Mouse (Mus musculus) kidney, embryonic 15.5 days (tissue): Measurements from ENCODE around the gene Zbtb2. TPM values are rescaled to one million over a fixed set of nuclear protein-coding genes. Genes with fewer than 3 reads are reported as not detected.

Experiments
- ATAC-seq: fragments of 200-750 bp; cut with Nextera tagmentation; replicated peaks from 2 replicates; pipeline ENCODE4 v1.8.0; 2017; ENCODE audit warnings: moderate TSS enrichment; ENCODE audit not compliant: low FRiP score
- H3K27ac ChIP-seq: fragments of 300-500 bp; sonication (generic); 2 replicates; pipeline ENCODE4 v1.5.1; 2015; ENCODE audit warnings: mild to moderate bottlenecking, inconsistent platforms
- H3K27me3 ChIP-seq: fragments of 300-500 bp; sonication (generic); 2 replicates; pipeline ENCODE4 v1.6.1; 2015; ENCODE audit warnings: inconsistent platforms
- H3K36me3 ChIP-seq: fragments of 300-500 bp; sonication (generic); 2 replicates; pipeline ENCODE4 v1.6.1; 2015; ENCODE audit warnings: inconsistent platforms
- H3K4me1 ChIP-seq: fragments of 300-500 bp; sonication (generic); 2 replicates; pipeline ENCODE4 v1.6.1; 2015; ENCODE audit warnings: inconsistent platforms
- H3K4me2 ChIP-seq: fragments of 300-500 bp; sonication (generic); 2 replicates; pipeline ENCODE4 v1.6.1; 2015; ENCODE audit warnings: moderate library complexity, mild to moderate bottlenecking, inconsistent platforms
- H3K4me3 ChIP-seq: fragments of 300-500 bp; sonication (generic); replicated peaks from 2 replicates; pipeline ENCODE4 v1.5.1; 2015; ENCODE audit warnings: mild to moderate bottlenecking, inconsistent platforms
- H3K9ac ChIP-seq: fragments of 300-500 bp; sonication (generic); 2 replicates; pipeline ENCODE4 v1.6.1; 2015; ENCODE audit warnings: mild to moderate bottlenecking, inconsistent platforms
- H3K9me3 ChIP-seq: fragments of 300-500 bp; sonication (generic); replicated peaks from 2 replicates; pipeline ENCODE4 v1.6.1; 2016; ENCODE audit warnings: inconsistent platforms
- WGBS: fragments of 180-500 bp; shearing (Covaris S2); methylation state at CpG from one replicate; pipeline ENCODE4 v1.1.7; 2015; ENCODE audit warnings: mixed read lengths; 5-methylcytosine and 5-hydroxymethylcytosine counted together
- polyA plus RNA-seq: library from polyadenylated mRNA; unstranded; fragments of >200 nt; fragmentation: Nextera tagmentation; extraction: Ambion mirVana; gene quantifications from 2 replicates; pipeline ENCODE4 v1.2.1, GENCODE M21; 2015

Gene Zbtb2
- polyA plus RNA-seq, 1 experiment from 2014 or later: 17.8 TPM

DNA sequence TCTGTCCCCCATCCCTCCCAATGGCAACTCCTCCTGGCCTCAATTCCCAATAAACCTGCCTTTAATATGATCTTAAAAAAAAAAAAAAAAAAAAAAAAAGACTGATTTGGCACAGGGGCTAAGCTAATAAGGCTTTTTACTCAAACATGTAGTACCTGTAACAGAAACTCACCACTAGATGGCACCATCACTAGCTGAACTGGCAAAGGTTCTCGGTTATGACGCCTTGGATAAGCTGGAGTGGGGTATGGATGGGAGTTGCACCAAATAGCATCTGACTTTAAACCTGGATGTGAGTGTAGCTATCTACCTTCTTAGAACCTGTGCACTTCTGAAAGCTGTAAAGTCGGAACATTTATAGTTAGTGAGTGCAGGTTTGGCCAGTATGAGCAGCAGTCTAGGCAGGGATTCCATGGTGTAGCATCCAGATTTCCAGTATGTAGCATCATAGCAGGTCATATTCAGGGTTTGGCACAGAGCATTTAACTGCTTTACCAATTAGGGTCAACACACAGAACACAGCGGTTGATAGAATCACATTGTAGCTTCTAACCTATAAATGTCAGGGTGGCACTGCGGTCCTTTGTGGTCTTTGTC is 17.1 kb upstream of the Zbtb2 start:
- ATAC-seq: peak; percentile 50; the same call in 1 of the 2 replicates
- Histone ChIP-seq H3K4me2 (no peak overlapping the region), H3K4me3 (no peak overlapping the region), H3K36me3 (peaks cover 75% of the 10 kb centered on the region), H3K9ac (no peak overlapping the region), H3K4me1 (no peaks in the 10 kb centered on the region), H3K27ac (no peak overlapping the region), H3K9me3 (no peaks in the 10 kb centered on the region), H3K27me3 (no peaks in the 10 kb centered on the region)
- WGBS: 60% methylated on average over 5 of the region's 5 CpGs

DNA sequence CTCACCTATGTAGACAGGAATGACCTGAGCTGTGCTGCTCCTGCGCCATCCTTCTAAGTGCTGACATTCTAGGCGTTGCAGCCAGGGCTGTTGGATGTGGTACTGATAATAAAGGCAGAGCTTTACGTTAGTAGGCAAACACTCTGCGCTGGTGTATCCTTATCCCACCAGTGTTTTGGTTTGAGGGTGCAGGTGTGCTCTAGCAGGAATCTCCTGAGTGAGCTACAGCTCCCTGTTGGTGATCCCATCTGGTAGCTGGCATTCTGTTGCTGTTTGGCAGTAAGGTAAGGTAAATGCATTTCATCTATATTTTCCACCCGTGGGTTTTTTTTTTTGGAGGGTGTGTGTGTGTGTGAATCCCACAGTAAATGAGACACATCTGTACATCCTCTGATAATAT is 10.2 kb upstream of the Zbtb2 start:
- Histone ChIP-seq H3K9ac (no peak overlapping the region), H3K36me3 (peaks cover 75% of the 10 kb centered on the region), H3K4me2 (no peak overlapping the region), H3K4me3 (no peak overlapping the region), H3K27me3 (no peaks in the 10 kb centered on the region), H3K9me3 (no peaks in the 10 kb centered on the region), H3K27ac (no peak overlapping the region), H3K4me1 (0 out of 2 replicates have a peak, but pooled peaks cover under 1% of the 10 kb centered on the region)
- WGBS: 90% methylated on average over 5 of the region's 5 CpGs
- ATAC-seq: no peak

DNA sequence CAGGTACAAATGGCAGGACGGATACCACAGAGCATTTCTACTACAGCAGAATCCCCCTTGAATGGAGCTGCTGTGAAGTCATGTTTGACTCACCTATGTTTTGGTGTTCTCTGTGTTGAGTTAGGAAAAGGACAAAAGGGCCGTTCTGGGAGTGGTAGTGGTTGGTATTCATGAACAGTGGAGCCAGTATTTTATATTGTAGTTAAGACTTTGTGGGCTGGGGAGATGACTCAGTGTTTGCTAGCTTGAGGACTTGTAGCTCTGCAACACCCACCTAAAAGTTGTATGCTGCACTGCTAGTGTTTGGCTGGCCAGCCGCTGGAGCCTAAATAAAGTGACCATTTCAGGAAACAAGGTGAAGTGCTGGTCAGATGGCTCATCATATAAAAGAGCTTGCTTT is 7.4 kb upstream of the Zbtb2 start:
- Histone ChIP-seq H3K27ac (no peak overlapping the region), H3K36me3 (peaks cover 63% of the 10 kb centered on the region), H3K4me3 (no peak overlapping the region), H3K4me2 (no peak overlapping the region), H3K9ac (no peak overlapping the region), H3K27me3 (no peaks in the 10 kb centered on the region), H3K4me1 (peaks cover 20% of the 10 kb centered on the region), H3K9me3 (no peaks in the 10 kb centered on the region)
- WGBS: 89% methylated on average over 3 of the region's 3 CpGs
- ATAC-seq: no peak

DNA sequence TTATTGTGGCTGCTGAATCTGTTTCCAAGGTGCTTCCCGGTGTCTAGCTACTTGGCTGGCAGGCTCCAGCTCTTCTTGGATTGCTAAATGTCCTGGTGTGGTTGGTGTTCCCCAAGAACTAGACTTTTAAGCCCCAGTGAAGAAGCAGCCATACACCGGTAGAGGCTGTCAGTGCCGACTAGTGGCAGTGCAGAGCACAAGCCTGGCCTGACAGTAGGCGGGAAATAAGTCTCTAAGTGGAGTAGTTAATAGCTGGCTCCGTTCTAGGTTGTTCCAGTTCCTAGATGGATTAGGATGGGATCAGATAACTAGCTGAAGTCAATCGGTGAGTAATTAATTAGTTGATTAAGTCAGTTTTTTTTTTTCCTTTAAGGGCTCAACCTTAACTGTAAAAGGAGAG is 3.9 kb upstream of the Zbtb2 start:
- H3K4me3 ChIP-seq: no peak overlapping the region
- peaks cover 30% of the 10 kb centered on the region for H3K36me3 ChIP-seq
- H3K9me3 ChIP-seq: no peaks in the 10 kb centered on the region
- H3K9ac ChIP-seq: no peak overlapping the region
- no peak for ATAC-seq
- peaks cover 36% of the 10 kb centered on the region for H3K4me1 ChIP-seq
- H3K27me3 ChIP-seq: no peaks in the 10 kb centered on the region
- 56% methylated on average over 6 of the region's 6 CpGs for WGBS
- H3K27ac ChIP-seq: no peak overlapping the region
- peak overlapping the region; percentile 9; the same call in 1 of the 2 replicates for H3K4me2 ChIP-seq

DNA sequence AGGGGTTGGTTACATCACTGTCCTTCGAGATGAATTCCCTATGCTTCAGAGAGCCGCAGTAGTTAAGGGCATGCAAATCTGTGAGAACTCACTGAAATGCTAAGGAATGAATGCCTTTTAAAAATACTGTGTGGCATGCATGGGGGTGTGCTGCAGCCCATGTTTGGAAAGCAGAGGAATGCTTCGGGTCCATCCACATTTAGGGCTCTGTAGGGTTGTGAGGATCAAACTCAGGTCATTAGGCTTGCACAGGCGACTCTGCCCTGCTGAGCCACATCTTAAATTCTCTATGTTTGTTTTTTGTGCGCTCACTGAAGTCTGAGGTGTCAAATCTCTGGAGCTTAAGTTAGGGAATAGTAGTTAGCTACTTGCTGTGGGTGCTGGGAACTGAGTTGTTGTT is 3.2 kb upstream of the Zbtb2 start:
- Histone ChIP-seq H3K36me3 (peaks cover 24% of the 10 kb centered on the region), H3K4me2 (peak overlapping the region; percentile 71), H3K4me1 (peaks cover 37% of the 10 kb centered on the region), H3K4me3 (0 out of 2 replicates have a peak overlapping the region, but pooled peaks have one; percentile 3), H3K9ac (0 out of 2 replicates have a peak overlapping the region, but pooled peaks have one; percentile 26), H3K27me3 (no peaks in the 10 kb centered on the region), H3K9me3 (no peaks in the 10 kb centered on the region), H3K27ac (0 out of 2 replicates have a peak overlapping the region, but pooled peaks have one; percentile 10)
- 52% methylated on average over 5 of the region's 5 CpGs for WGBS
- ATAC-seq: no peak

DNA sequence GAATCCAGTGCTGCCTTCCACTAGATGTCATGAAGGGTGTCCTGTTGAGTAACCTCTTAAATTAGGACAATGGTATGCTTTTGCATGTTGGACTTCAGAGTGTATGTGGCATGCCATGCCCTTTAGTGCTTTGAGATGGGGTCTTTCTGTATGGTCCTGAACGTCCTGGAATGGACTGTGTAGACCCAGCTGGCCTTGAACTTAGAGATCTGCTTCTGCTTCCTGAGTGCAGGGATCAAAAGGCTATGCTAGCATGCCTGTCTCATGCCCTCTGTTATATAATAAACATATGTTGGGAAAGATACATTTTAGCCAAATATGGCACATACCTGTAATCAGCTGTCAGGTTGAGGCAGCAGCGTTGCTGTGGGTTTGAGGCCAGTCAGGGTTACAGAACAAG is 2.6 kb upstream of the Zbtb2 start:
- Histone ChIP-seq H3K4me3 (no peak overlapping the region), H3K4me1 (peaks cover 42% of the 10 kb centered on the region), H3K27me3 (no peaks in the 10 kb centered on the region), H3K9ac (peak overlapping the region; percentile 26; the same call in 1 of the 2 replicates), H3K36me3 (peaks cover 20% of the 10 kb centered on the region), H3K4me2 (peak overlapping the region; percentile 71), H3K9me3 (no peaks in the 10 kb centered on the region), H3K27ac (no peak overlapping the region)
- ATAC-seq: no peak
- 56% methylated on average over 2 of the region's 2 CpGs for WGBS

DNA sequence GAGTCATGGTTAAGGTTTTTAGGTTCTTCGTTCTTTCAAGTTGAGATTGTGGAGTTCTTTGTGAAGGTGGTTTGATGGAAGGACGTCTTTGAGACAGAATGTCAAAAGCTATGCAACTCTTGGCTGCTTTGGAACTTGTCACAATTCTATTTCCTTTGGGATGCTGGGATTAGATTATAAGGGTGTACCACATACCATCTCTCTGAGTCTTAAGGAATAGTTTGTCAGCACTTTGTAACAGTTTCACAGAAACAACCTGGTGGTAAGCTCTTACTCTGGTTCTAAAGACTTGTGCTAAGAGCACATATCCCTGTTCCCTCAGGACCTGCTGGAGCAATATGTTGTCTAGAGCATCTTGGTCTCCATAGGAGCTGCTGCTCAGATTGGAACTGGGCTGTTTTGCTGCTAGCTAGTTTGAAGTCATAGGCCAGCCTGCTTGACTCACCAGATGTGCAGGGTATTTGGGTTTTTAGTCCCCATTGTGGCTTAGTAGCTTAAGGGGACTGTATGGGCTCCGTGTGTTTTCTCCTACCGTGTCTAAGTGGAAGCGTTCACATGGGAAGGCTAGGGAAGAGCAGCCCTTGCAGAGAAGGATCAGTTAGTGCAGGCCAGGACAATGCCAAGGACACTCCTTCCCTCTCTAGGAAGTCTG is 1.7 kb upstream of the Zbtb2 start:
- WGBS: 56% methylated on average over 5 of the region's 5 CpGs

DNA sequence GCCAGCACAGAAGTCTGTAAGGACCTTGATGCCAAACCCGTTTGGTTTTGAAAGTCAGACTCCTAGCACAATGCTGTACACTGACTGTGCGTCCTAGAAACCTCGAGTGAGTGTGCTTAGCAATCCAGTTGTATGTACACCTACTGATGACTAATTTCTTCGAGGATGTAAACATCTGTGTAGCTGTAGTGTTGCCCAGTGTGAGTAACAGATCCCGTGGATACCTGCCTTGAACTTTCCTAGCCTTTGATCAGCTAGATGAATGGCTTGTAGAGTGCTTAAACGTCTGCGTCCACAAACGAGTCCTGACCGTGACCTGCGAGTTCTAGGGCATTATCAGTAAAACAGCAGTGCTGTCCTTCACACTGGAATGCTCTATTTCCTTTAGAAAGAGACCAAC is 1.1 kb upstream of the Zbtb2 start:
- H3K36me3 ChIP-seq: peaks cover 10% of the 10 kb centered on the region
- 9% methylated on average over 10 of the region's 10 CpGs for WGBS
- H3K4me1 ChIP-seq: peaks cover 48% of the 10 kb centered on the region
- peak overlapping the region; percentile 99 for H3K9ac ChIP-seq
- peak overlapping the region; percentile 71 for H3K4me2 ChIP-seq
- H3K27ac ChIP-seq: no peak overlapping the region
- H3K27me3 ChIP-seq: no peaks in the 10 kb centered on the region
- peak overlapping the region; percentile 87 for H3K4me3 ChIP-seq
- no peak for ATAC-seq
- H3K9me3 ChIP-seq: no peaks in the 10 kb centered on the region

More for the DNA sequence above, 1.7 kb upstream of the Zbtb2 start:
- Histone ChIP-seq H3K4me1 (peaks cover 48% of the 10 kb centered on the region), H3K9me3 (no peaks in the 10 kb centered on the region), H3K9ac (peak overlapping the region; percentile 99), H3K27ac (no peak overlapping the region), H3K4me2 (peak overlapping the region; percentile 71), H3K4me3 (peak overlapping the region; percentile 87), H3K36me3 (peaks cover 12% of the 10 kb centered on the region), H3K27me3 (no peaks in the 10 kb centered on the region)
- ATAC-seq: no peak

DNA sequence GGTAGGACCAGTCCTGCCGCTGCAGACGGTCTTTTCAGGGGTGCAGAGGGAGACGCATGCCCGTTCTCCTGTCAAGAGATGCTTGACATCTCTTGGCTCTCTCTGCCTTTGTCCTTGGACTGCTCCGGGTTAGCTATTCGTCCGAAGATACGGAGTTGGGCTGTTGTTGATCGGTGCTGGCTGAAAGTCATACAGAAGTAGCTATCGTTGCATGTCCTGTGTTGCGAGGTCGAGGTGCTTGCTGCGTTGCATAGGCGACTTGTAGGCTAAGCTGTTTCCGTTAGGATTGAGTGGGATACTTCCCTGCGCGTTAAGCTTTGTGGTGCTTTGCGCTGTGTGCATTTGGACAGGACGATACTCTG is 457 bp upstream of the Zbtb2 start:
- Histone ChIP-seq H3K27me3 (no peaks in the 10 kb centered on the region), H3K4me3 (peak overlapping the region; percentile 87), H3K9me3 (no peaks in the 10 kb centered on the region), H3K4me2 (peak overlapping the region; percentile 71), H3K9ac (peak overlapping the region; percentile 99), H3K36me3 (peaks cover 5% of the 10 kb centered on the region; the same call in 1 of the 2 replicates), H3K4me1 (peaks cover 48% of the 10 kb centered on the region), H3K27ac (peak overlapping the region; percentile 99)
- under 1% methylated on average over 19 of the region's 19 CpGs for WGBS
- no peak for ATAC-seq

DNA sequence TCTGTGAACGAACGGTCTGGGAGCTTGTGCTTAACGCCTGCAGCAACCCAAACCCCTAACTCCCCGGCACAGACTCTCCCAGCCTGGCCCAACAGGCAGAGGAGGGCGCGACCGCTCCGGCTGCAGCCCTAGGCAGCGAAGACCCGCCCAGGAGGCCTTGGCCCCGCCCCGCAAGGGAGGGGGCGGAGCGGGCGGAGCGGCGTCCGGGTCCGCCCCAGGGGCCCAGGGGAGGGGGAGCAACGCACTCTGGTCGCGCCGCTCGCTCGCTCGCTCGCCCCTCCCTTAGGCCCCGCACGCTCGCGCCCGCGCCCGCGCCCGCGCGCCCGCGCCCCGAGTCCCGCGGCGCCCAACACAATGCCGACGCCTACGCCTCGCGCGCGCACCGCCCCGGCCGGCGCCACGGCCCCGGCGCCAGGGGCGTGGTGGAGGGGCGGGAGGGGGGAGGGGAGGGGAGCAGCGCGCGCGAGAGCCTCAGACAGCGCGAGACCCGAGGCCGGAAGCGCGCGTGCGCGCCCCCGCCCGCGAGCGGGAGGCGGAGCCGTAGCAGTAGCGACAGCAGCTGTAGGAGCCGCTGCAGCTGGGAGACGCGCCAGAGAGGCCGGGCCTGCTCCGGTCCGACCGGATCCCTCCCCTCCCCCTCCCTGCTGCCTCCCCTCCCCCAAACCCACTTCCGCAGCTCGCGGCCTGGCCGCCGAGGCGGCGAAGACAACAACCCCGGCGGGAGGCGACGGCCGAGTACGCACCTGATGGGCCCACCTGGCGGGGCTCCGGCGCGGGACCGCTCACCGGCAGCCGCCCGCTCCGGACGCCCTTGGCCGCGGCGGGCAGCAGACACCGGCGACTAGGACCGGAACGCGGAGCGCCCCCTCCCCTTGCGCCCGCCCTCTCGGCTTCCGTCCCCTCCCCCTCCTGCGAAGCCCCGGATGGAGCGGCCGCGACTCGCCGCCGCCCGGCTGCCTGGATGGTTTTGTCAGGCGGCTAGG is 1.0 kb downstream of the Zbtb2 start:
- peak overlapping the region; percentile 87 for H3K4me3 ChIP-seq
- H3K36me3 ChIP-seq: no peaks in the 10 kb centered on the region
- under 1% methylated on average over 71 of the region's 133 CpGs for WGBS
- H3K27me3 ChIP-seq: no peaks in the 10 kb centered on the region
- H3K4me2 ChIP-seq: peak overlapping the region; percentile 71
- H3K9ac ChIP-seq: peak overlapping the region; percentile 99
- H3K4me1 ChIP-seq: peaks cover 55% of the 10 kb centered on the region
- H3K27ac ChIP-seq: peak overlapping the region; percentile 99
- no peaks in the 10 kb centered on the region for H3K9me3 ChIP-seq
- peak; percentile 94 for ATAC-seq

DNA sequence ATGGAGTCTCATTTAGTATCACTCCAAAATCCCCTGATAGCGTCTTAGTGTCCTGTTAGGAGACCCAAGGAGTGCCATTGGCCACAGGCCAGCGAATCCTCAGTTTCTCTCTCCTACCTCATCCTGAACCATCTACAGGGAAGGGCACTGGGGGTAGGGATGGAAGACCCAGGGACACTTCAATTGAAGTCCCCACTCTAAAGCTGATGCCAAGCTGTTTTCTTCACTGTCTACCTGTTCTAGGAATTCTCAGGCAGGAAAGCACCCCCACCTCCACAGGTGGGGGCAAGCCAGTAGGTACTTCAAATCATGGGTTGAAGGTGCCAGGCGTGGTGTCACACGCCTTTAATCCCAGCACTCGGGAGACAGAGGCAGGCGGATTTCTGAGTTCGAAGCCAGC is 3.7 kb downstream of the Zbtb2 start:
- Histone ChIP-seq H3K27ac (no peak overlapping the region), H3K4me1 (peaks cover 35% of the 10 kb centered on the region), H3K4me3 (no peak overlapping the region), H3K36me3 (no peaks in the 10 kb centered on the region), H3K9me3 (no peaks in the 10 kb centered on the region), H3K9ac (no peak overlapping the region), H3K4me2 (no peak overlapping the region), H3K27me3 (no peaks in the 10 kb centered on the region)
- no peak for ATAC-seq
- WGBS: 92% methylated on average over 7 of the region's 7 CpGs

DNA sequence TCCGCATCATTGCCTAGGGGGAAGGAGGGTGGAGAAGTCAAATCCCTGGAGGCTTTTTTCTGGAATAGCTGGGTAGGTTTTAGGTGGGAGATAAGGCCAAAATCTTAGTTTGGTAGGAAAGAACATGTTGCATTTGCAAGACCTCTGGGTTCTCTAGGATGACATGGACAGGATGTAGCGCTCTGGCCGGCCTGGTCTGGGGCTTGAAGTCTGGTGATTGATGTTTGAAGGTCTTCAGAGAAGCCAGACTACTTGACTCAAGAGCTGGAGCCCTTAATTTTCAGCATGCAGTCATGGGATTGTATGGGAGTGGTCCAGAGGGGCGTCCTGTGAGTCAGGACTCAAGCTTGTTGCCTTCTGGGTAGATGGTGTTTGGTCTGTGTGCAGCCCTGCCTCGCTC is 7.2 kb downstream of the Zbtb2 start:
- Histone ChIP-seq H3K9ac (no peak overlapping the region), H3K4me1 (peaks cover 38% of the 10 kb centered on the region), H3K27me3 (no peaks in the 10 kb centered on the region), H3K4me2 (no peak overlapping the region), H3K27ac (no peak overlapping the region), H3K4me3 (no peak overlapping the region), H3K36me3 (no peaks in the 10 kb centered on the region), H3K9me3 (no peaks in the 10 kb centered on the region)
- 70% methylated on average over 5 of the region's 5 CpGs for WGBS
- no peak for ATAC-seq
